Mouse (Mus musculus) kidney, adult 11 months (tissue): Measurements from ENCODE around the gene Nptn.

Experiments used
- DNase-seq: peaks from one replicate; pipeline ENCODE4 v3.0.0; 2022

Nptn gene

DNA sequence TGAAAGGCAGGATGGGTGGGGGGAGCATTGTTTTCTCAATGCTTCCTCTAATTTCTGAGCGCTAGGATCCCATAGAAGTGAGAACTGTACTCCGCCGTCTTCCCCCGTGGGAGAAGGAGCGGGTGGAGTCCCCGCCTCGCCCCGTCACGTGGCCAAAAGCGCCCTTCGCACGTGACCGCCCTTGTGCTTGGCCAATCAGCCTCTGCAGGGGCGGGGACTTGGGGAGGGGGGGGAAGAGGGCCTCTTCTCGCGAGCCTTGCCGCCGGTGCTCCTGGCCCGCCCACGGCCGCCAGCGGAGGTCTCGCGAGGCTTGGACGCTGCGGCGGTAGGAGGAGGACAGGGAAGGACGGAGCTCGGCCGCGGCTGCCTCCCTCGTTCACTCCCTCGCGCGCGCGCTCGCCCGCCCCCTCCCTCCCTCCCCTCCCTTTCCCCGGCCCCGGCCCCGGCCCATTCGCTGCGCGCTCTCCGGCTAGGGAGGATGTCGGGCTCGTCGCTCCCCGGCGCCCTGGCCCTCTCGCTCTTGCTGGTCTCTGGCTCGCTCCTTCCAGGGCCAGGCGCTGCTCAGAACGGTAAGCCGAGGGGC is at the start of gene Nptn:
TSS of gene Nptn (plus strand) at position 283 of the 583 bp plus-strand sequence.
- peak; percentile 97 for DNase-seq

DNA sequence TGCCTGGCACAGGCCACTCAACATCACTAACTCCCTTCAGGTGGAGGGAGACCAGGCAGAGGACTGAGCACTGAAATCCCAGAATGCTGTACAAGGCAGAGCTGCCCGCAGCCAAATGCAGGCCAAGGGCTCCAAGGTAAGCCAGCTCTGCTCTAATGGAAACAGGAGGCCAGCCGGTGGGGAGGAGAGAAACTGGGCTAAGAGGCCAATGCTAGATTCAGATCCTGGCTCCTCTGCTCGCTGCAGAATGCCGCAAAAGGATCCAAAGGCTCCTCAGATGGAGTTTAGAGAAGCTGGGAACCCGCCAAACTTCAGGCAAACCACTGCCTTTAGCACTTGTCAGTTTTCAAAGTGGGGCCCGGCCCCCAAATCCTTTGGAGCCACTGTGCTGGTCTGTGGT is 48.7 kb upstream of the Nptn start:
- DNase-seq, result no peak

DNA sequence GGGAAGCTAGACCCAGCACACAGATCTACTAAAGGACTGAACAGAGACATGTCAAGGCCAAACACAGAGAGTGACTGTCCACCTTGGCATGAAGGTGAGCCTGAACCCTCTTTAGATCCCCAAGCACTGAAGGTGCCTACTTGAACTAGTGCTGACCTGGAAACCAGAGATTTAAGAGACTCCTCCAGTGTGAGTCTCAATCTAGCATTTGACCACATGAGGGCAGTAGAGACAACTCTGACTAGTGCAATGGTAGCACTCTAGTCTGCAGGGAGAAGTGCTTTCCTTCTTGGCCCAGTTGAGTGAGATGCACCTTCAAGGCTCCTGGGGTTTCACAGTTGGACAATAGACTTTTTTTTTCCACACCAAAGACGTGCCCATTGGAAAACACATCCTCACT is 47.3 kb upstream of the Nptn start:
- DNase-seq, result no peak

DNA sequence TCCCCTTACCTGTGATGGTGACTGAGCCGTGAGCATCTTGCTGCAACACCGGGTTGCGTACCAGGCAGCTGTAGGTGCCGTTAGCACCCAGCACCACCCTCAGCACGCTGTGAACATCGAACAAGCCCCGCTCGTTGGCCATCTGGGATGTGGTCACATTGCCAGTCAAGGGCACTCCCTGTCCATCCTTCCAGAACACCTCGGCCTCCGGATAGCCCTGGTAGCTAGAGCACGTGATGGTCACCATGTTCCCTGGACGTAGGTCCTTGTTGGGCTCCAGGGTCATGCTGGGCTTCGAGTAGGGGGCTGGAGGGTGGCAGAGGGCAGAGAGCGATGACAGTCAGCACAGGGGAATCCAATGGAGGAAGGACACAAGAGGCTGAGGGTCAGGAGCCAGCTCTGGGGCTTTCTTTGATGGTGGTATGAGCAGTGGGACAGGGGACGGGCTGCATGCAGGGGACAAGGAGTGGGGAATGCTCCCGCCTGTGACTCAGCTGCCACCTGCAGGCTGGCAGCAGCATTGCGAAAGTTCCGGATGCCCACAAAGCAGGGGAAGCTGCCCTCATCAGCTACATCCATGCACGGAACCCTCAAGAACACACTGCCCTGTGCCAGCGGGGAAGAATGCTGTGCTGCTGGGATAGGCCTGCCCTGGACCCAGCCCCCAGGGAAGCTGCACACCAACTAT is 46.4 kb upstream of the Nptn start:
- DNase-seq, result no peak

DNA sequence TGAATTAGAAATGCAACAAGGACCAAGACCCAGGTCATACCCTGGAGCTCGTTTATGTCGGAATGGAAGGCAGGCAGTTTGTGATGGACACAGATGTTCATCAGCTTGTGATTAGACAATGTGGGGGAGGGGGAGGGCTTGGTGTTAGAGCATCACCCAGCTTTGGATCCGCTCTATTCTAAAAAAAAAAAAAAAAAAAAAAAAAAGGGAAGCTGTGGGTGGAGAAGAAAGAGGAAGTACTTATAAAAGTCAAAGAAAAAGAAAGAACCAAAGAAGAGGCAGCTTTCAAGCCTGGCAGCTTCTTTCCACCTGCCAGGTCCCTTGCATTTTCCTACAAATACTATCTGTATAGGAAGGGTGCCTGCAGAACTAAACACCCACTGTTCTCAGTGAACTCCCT is 44.3 kb upstream of the Nptn start:
- DNase-seq, result no peak

DNA sequence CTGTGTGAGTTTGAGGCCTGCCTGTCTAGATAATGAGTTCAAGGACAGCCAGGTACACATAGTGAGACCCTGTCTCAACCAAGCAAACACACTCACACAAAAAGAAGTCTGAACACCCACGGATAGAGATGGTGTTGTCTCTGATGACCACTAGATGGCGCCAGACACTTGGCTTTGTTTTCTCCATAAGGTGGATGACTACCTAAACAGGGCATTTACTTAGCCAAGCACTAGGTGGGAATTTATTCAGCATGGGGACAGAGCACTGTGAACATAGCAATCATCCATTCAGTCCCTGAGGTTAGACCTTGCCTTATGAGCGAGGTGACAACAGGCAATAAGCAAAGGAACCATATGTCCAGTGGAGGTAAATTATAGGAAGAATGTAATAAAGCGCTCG is 42.2 kb upstream of the Nptn start:
- no peak for DNase-seq

DNA sequence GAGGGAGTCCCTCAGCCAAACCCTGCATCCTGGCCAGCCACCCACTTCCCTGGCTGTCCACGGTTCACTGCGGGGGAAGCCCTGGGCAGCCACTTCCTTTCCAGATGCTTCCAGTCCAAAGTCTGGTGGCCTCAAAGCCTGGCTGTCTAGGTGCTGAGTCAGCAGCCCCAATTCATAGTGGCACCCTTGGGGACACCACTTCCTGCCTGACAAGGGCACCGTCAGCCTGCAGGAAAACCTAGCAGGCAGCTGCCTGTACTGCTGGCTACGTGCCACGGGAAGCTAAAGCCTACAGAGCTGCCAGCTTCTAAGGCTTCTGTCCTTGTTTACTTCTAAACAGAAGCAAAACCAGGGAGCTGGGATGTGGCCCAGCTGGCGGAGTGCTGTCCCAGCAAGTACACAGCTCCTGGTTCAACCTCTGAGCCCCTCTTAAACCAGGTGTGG is 40.1 kb upstream of the Nptn start:
- peak; percentile 82 for DNase-seq

DNA sequence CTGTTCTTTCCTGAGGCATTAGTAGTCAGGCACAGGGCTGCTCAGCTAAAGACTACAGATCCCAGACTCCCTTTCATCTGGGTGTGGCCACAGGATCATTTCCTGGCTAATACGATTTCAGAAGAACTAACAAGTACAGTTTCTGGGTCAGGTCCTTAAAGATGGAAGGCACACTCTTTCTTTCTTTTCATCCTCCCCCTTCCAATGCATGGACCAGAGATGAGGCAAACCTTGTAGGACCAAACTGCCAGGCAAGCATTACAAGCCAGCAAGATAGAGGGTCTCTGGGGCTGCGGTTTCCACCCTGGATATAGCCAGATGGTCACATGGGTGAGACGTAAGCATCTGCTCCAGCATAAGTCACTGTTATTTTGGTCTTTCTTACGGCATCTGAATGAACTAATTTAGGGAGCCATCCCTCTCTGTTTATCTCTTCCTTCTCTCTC is 37.1 kb upstream of the Nptn start:
- no peak for DNase-seq

DNA sequence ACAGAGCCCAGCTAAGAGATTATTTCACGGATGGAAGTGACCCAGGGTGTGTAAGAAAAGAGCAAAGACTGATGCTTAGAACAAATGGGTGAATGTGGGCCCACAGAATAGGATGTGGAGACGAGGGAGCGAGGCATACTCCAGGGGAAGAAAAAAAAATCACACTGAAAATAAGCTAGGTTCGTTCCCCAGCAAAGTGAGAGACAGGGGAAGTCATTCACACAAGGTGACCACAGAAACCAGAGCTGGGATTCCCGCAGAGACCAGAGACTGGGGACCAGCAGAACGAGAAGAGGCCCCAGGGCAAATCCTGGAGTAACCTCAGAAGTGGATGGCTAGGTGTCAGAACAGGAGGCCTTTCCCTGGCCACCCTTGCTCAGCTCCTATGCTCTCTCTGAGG is 36.6 kb upstream of the Nptn start:
- DNase-seq, result no peak

DNA sequence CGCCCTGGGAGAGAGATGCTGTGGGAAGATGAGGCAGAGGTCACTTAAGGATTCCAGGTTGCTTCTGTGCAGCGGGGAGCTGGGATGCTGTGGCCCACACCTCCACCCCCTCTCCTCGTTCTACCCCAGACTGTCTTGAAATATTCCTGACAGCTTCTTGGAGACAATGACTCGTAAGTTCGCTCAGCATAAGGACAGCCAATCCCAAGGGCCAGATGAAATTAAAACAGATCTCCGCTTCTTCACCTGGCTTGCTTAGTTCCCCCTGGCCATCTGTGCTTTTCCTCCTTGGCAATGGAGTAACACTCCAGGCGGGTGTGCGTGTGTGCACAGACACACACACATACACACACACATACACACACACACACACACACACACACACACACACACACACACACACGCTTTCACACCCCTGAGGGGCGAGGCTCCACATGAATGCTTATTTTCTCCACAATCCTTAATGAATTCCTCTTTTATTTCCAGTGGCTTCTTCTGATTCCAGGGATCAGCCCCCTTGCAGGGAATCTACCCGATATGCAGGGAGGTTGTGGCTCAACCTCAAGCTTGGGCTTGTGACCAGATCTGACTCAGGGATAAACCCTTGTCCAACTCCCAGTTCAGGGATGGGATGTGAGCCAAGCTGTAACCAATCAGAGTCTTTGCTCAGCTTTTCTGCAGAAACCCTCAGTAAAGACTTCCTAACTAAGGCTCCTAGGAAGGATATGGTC is 35.2 kb upstream of the Nptn start:
- DNase-seq, result no peak

DNA sequence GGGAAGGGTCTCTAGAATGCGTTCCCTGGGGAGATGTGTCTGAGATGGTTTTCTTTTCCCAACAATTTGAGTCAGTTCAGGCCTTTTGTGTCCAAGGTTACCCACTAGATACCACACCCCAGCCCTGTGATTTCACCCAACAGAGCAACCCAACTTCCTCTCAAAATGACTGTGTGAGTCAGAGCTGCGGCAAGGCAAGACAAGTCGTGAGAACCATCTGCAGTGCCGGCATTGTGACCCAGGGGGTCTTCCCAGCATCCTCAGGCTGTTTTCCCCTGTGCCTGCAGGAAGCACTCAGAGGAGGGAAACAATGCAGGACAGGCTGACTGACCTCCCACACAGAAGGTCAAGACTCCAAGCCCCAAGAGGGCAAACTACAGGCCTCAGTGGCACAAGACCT is 33.1 kb upstream of the Nptn start:
- no peak for DNase-seq

DNA sequence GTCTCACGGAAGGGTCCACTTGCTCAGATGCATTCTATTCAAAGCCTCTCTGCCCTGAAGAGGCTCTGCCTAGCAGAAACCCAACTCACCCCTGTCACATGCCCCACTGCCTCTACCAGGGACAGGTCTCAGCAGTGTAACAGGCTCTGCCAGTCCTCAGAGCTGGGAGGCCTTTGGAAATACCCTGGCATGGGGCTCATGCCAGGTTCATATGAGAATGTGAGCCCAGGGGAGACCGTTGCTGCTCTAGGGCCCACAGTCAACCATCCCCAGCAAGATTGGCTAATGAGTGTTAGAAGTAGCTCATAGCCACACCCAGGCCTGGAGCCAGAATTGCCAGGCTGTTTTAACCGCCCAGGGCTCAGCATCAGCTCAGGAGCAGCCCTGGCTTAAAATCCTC is 32.3 kb upstream of the Nptn start:
- peak; percentile 29 for DNase-seq

DNA sequence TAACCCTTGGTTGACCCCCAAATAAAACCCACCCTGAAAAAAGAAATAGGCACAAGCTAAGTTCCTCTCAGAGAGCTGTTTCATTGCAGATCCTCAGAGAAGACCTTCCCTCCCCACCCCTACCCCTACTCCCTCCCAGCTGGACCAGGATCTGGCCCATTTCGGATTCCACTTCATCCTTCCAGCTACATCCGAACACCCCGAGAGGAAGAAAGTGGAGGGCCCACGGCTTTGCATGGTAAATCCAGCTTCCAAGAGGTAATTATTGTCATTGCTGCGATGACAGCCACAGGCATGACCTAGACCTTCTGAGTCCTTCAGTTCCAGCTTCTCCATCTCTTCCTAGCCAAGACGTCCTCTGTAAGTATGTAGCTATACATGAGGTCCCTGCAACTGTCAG is 31.1 kb upstream of the Nptn start:
- no peak for DNase-seq

DNA sequence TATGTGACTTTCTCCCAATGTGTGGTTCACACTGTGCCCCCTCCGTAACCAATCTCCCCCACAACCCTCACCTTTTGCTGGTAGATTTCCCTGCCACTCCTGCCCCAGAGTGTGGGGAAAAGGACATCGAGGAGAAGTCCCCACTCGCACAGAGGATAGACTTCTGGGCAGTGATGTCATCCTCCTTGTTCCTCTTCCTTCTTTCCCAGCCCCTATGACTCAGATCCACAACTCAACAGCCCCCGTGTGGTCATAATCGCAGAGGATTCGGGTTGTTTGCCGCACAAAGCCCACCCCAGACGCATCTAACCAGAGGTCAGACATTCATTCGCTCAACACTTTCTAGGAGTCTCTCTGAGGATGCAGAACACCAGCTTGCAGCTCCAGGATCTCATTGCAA is 30.0 kb upstream of the Nptn start:
- no peak for DNase-seq

DNA sequence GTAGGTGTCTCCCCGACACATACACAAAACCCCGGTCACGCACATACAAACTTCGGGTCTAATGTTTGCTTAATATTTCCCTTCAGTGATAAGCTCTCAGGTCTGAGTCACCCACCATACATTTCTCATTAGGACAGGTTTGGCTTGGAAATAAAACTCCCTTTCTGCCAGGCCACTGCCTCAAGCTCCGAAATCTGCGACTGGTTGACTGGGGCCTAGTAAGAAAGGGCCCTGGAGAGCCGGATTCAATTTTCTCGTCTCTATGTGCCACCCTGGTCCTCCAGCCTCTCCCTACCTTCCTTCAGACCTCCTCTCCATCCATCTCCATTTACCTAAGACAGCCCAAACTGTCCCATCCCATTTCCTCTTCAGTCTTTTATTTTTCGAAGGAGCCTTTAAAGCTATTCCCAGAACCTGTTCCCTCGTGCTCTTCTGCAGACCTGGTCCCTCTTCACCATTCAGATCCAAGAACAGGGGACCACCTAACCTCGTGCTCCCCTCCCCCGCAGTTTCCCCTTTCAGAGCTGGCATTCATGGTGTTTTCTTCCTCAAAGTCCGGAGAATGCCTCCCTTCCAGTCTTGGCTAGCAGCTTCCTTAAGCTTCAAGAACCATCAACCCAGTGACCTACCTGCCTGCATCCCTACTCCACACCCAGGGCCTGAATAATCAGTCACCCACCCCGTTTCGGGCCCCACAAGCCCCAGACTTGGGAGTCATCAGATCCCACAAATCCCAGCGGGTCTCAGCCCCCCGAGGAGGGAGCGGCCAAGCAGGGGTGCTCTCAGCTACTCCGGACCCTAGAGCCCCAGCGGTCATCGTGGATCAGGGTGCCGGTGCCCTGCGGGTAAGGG is 27.8 kb upstream of the Nptn start:
- DNase-seq, result no peak

DNA sequence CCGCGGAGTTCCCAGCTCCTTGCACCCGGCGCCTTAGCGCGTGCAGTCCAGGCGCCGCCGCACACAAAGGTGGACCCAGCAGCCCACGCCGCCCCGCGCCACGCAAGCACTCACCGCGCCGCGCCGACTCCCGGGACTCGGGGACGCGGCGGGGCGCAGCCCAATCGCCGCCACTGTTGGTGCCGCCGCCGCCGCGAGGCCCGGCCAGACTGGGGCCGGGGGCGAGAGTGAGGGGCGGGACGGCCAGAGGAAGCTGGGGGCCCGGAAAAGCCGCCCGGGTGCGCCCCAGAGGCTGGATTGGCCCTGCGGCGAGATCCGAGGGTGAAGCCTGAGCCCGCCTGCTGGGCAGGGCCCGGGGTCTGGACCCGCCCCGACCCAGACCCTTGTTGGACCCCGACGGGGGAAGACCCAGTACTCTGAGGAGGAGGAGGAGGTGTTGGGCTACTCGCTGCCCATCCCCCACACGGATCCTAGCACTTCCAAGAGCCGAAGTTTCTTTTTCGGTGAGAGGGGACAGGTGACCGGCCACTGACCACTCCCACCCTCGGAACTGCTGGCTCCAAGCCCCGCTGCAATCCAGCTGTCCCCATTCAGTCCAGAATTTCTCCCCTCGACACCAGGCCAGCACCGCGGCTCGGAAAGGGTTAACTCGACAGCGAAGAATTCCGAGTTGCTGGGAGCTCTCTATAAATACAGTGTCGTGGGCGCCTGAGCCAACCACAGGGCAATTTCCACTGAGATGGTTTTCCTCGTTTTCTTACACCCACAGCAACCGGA is 26.9 kb upstream of the Nptn start, which contains the start of gene Cd276:
TSS of gene Cd276 (minus strand) at position 530 of the 777 bp plus-strand sequence.
- DNase-seq, result no peak

DNA sequence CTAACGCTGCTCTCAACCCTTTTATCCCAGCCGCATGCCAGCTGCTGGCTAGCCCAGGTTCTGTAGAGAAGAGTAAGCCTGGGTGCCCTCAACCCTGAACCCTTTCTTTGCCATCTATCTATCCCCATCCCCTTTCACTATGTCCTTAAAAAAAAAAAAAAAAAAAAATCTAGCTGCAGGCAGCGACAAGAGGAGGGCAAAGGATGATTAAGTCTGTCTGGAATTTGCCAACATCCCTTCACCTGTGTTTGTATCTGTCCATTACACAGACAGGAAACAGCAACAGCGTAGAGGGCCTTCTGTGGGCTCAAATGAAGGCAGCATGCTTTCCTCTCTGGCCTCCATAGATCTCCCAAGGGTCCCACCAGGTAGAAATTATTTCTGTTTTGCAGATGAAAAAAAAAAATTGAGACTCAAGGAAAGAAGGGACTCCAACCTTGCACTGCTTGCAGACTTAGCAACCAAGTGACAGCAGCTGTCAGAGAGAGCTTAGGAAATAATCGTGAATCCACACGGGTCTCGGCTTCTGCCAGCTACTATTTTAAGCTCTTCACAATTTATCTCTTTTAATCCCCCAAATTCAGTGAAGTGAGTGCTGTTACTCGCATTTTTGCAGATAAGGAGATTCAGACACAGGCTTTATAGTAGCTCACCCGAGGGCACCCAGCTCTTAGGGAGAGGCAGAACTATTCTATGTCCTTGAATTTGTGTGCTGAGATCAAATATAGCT is 26.2 kb upstream of the Nptn start:
- DNase-seq, result no peak

DNA sequence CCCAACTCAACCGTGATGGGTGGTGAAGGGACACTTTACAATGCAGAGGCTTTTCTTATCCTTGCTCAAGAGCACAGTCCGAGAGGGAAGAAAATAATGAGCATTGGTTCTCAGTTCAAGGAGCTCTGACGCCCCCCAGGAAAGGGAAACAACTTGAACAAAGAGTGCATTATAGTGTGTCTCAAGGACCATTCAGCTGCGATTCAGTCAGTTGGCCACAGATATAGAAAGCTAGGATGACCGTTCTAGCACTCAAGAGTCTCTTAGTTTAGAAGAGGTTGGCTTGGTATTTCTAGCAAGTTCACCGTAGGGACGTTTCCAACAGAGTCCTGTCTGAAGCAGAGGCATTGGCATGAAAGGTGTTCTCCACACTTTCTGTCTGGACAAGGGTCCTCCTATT is 25.4 kb upstream of the Nptn start:
- DNase-seq, result no peak

DNA sequence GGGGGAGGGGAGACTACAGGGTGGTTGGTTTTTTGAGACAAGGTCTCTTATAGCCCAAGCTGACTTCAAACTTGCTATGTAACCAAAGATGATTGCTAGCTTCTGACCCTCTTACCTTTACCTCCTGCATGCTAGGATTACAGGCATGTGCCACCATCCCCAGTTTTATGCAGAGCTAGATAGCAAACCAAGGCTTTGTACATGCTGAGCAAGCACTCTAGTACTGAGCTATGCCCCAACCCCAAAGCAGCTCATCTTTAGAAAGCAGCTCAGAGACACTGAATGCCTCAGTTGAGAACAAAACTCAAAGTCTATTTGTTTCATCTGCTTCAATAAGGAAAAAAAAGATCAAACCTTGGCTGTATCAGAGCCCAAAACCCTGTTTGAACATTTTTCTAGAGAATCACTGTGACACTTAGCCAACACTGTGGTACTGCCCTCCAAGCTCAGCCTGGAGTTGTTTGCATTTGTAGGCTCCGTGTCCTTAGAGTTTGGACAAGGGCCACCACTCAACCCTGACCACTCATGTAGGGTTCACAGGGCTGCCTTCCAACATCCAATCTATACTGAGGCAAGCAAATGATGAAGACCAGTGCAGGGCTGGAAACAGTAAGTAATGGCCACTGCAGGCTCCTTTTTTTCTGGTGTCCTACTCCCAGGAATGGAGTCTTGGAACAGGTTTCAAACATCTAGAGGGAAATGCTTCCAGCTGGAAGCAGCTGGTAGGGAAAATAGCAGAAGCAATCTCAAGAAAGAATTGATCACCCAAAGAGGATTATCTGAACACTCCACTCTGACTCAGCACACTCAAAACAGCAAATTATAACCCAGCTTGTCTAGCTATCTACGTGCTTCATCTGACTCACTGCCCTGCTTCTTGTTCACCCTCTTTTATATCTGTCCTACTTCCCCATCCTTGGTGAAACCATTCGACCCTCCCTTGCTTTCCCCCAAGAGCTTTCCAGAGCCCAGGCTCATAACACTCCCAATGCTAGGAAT is 24.3 kb upstream of the Nptn start:
- DNase-seq, result no peak

DNA sequence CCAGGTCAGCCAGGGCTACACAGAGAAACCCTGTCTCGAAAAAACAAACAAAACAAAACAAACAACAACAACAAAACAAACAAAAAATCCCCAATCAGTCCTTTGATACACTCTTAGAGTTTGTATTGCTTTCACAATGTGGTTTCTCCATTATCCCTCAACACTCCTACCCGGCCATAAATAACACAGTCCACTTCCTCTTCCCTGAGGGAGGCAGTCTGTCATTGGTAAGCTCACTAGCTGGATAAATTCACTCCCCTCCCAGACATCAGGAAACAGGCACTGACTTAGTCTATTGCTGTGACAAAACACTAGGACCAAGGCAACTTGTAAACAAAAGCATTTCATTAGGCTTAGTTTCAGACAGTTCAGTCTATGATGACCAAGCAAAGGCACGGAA is 21.8 kb upstream of the Nptn start:
- no peak for DNase-seq
